Mouse (Mus musculus): Measurements from ENCODE around the gene Ppil4. TPM values are rescaled to one million over a fixed set of nuclear protein-coding genes. Genes with fewer than 3 reads are reported as not detected.

Ppil4 gene
- polyA plus RNA-seq, 1 experiment from 2014 or later = 41.6 TPM

- WGBS = 3% methylated on average over 15 of the region's 15 CpGs
- Histone ChIP-seq H3K9me3 (no peaks in the 10 kb centered on the region), H3K27ac (replicated peaks) (no peak within 1 kb of the TSS), H3K36me3 (replicated peaks) (no peaks in the 10 kb centered on the region), H3K4me3 (peak within 1 kb of the TSS; percentile 41), H3K4me1 (peaks cover 13% of the 10 kb centered on the region), H3K27me3 (replicated peaks; ENCODE audit: low read depth, poor library complexity, severe bottlenecking) (0 out of 2 replicates have a peak, but pooled peaks cover 6% of the 10 kb centered on the region)
- DNase-seq (ENCODE audit: low spot score) = peak; percentile 29
Measured at GRCm38 (mm10) chr10:7832171-7832676, 39.5 kb downstream of the Ppil4 start, which contains the start of gene Zc3h12d. Zc3h12d (plus strand) TSS chr10:7832470.

- no peaks in the 10 kb centered on the region for H3K9me3 ChIP-seq
- no peak for DNase-seq (ENCODE audit: low spot score)
- H3K4me1 ChIP-seq = peaks cover 13% of the 10 kb centered on the region
- H3K27ac ChIP-seq (replicated peaks) = no peak overlapping the region
- no peak overlapping the region for H3K4me3 ChIP-seq
- H3K36me3 ChIP-seq (replicated peaks) = no peaks in the 10 kb centered on the region
- 0 out of 2 replicates have a peak, but pooled peaks cover 6% of the 10 kb centered on the region for H3K27me3 ChIP-seq (replicated peaks; ENCODE audit: low read depth, poor library complexity, severe bottlenecking)
- 80% methylated on average over 9 of the region's 9 CpGs for WGBS
Measured at GRCm38 (mm10) chr10:7833377-7834165, 40.9 kb downstream of the Ppil4 start.

GRCm38 (mm10) chr10:7834671-7835225 lies 42.1 kb downstream of the Ppil4 start:
- 75% methylated on average over 10 of the region's 10 CpGs for WGBS
- Histone ChIP-seq H3K27ac (replicated peaks) (no peak overlapping the region), H3K9me3 (no peaks in the 10 kb centered on the region), H3K4me3 (no peak overlapping the region), H3K27me3 (replicated peaks; ENCODE audit: low read depth, poor library complexity, severe bottlenecking) (0 out of 2 replicates have a peak, but pooled peaks cover 6% of the 10 kb centered on the region), H3K36me3 (replicated peaks) (no peaks in the 10 kb centered on the region), H3K4me1 (peaks cover 13% of the 10 kb centered on the region)
- DNase-seq (ENCODE audit: low spot score) = no peak

- 80% methylated on average over 2 of the region's 2 CpGs for WGBS
- H3K4me3 ChIP-seq = no peak overlapping the region
- no peak for DNase-seq (ENCODE audit: low spot score)
Measured at GRCm38 (mm10) chr10:7836902-7837301, 44.2 kb downstream of the Ppil4 start.

GRCm38 (mm10) chr10:7837446-7837845 lies 44.8 kb downstream of the Ppil4 start:
- DNase-seq (ENCODE audit: low spot score) = no peak
- no peak overlapping the region for H3K4me3 ChIP-seq
- H3K9me3 ChIP-seq = no peaks in the 10 kb centered on the region
- WGBS = 90% methylated on average over 8 of the region's 8 CpGs
- no peak overlapping the region for H3K27ac ChIP-seq (replicated peaks)
- no peaks in the 10 kb centered on the region for H3K36me3 ChIP-seq (replicated peaks)
- 0 out of 2 replicates have a peak, but pooled peaks cover 3% of the 10 kb centered on the region for H3K27me3 ChIP-seq (replicated peaks; ENCODE audit: low read depth, poor library complexity, severe bottlenecking)
- peaks cover 8% of the 10 kb centered on the region for H3K4me1 ChIP-seq

More at GRCm38 (mm10) chr10:7836902-7837301, 44.2 kb downstream of the Ppil4 start:
- Histone ChIP-seq H3K27me3 (replicated peaks; ENCODE audit: low read depth, poor library complexity, severe bottlenecking) (0 out of 2 replicates have a peak, but pooled peaks cover 6% of the 10 kb centered on the region), H3K27ac (replicated peaks) (no peak overlapping the region), H3K36me3 (replicated peaks) (no peaks in the 10 kb centered on the region), H3K9me3 (no peaks in the 10 kb centered on the region), H3K4me1 (peaks cover 14% of the 10 kb centered on the region)

GRCm38 (mm10) chr10:7838036-7838435 lies 45.3 kb downstream of the Ppil4 start:
- H3K36me3 ChIP-seq (replicated peaks) = no peaks in the 10 kb centered on the region
- WGBS = 90% methylated on average over 8 of the region's 8 CpGs
- no peak overlapping the region for H3K4me3 ChIP-seq
- no peak for DNase-seq (ENCODE audit: low spot score)
- no peaks in the 10 kb centered on the region for H3K9me3 ChIP-seq
- 0 out of 2 replicates have a peak, but pooled peaks cover 3% of the 10 kb centered on the region for H3K4me1 ChIP-seq
- no peaks in the 10 kb centered on the region for H3K27me3 ChIP-seq (replicated peaks; ENCODE audit: low read depth, poor library complexity, severe bottlenecking)
- no peak overlapping the region for H3K27ac ChIP-seq (replicated peaks)

- no peak for DNase-seq (ENCODE audit: low spot score)
- WGBS = 83% methylated on average over 5 of the region's 5 CpGs
- H3K27ac ChIP-seq (replicated peaks) = no peak overlapping the region
Measured at GRCm38 (mm10) chr10:7838874-7839421, 46.3 kb downstream of the Ppil4 start.

GRCm38 (mm10) chr10:7839551-7840352 lies 47.1 kb downstream of the Ppil4 start:
- H3K4me1 ChIP-seq = 0 out of 2 replicates have a peak, but pooled peaks cover 3% of the 10 kb centered on the region
- WGBS = 87% methylated on average over 22 of the region's 22 CpGs
- no peak overlapping the region for H3K27ac ChIP-seq (replicated peaks)
- no peak overlapping the region for H3K4me3 ChIP-seq
- no peak for DNase-seq (ENCODE audit: low spot score)
- no peaks in the 10 kb centered on the region for H3K36me3 ChIP-seq (replicated peaks)
- H3K27me3 ChIP-seq (replicated peaks; ENCODE audit: low read depth, poor library complexity, severe bottlenecking) = no peaks in the 10 kb centered on the region
- no peaks in the 10 kb centered on the region for H3K9me3 ChIP-seq

More at GRCm38 (mm10) chr10:7838874-7839421, 46.3 kb downstream of the Ppil4 start:
- H3K4me1 ChIP-seq = 0 out of 2 replicates have a peak, but pooled peaks cover 3% of the 10 kb centered on the region
- no peaks in the 10 kb centered on the region for H3K36me3 ChIP-seq (replicated peaks)
- no peaks in the 10 kb centered on the region for H3K27me3 ChIP-seq (replicated peaks; ENCODE audit: low read depth, poor library complexity, severe bottlenecking)
- no peak overlapping the region for H3K4me3 ChIP-seq
- no peaks in the 10 kb centered on the region for H3K9me3 ChIP-seq

- no peaks in the 10 kb centered on the region for H3K36me3 ChIP-seq (replicated peaks)
- H3K4me3 ChIP-seq = no peak overlapping the region
- no peak for DNase-seq (ENCODE audit: low spot score)
- H3K27ac ChIP-seq (replicated peaks) = no peak overlapping the region
- no peaks in the 10 kb centered on the region for H3K9me3 ChIP-seq
- 0 out of 2 replicates have a peak, but pooled peaks cover 3% of the 10 kb centered on the region for H3K4me1 ChIP-seq
- H3K27me3 ChIP-seq (replicated peaks; ENCODE audit: low read depth, poor library complexity, severe bottlenecking) = no peaks in the 10 kb centered on the region
- WGBS = 78% methylated on average over 2 of the region's 2 CpGs
Measured at GRCm38 (mm10) chr10:7840353-7840733, 47.7 kb downstream of the Ppil4 start.

- Histone ChIP-seq H3K27ac (replicated peaks) (no peak overlapping the region), H3K9me3 (no peaks in the 10 kb centered on the region), H3K4me3 (no peak overlapping the region), H3K36me3 (replicated peaks) (no peaks in the 10 kb centered on the region), H3K4me1 (0 out of 2 replicates have a peak, but pooled peaks cover 3% of the 10 kb centered on the region), H3K27me3 (replicated peaks; ENCODE audit: low read depth, poor library complexity, severe bottlenecking) (no peaks in the 10 kb centered on the region)
- DNase-seq (ENCODE audit: low spot score) = no peak
- WGBS = 66% methylated on average over 3 of the region's 3 CpGs
Measured at GRCm38 (mm10) chr10:7840785-7841184, 48.1 kb downstream of the Ppil4 start.

- H3K4me3 ChIP-seq = no peak overlapping the region
- no peaks in the 10 kb centered on the region for H3K36me3 ChIP-seq (replicated peaks)
- DNase-seq (ENCODE audit: low spot score) = no peak
- H3K27ac ChIP-seq (replicated peaks) = no peak overlapping the region
- H3K9me3 ChIP-seq = no peaks in the 10 kb centered on the region
- 0 out of 2 replicates have a peak, but pooled peaks cover 3% of the 10 kb centered on the region for H3K4me1 ChIP-seq
- WGBS = 74% methylated on average over 14 of the region's 14 CpGs
- H3K27me3 ChIP-seq (replicated peaks; ENCODE audit: low read depth, poor library complexity, severe bottlenecking) = no peaks in the 10 kb centered on the region
Measured at GRCm38 (mm10) chr10:7841571-7842080, 48.9 kb downstream of the Ppil4 start.
